Mouse (Mus musculus): ENCODE measurements around the gene Gm3095.
"Not testable (repeated sequence)": the region's sequence is repeated elsewhere in the genome, so short reads cannot be mapped to it uniquely, and the experiment has no call there.

Gm3095 gene

DNA sequence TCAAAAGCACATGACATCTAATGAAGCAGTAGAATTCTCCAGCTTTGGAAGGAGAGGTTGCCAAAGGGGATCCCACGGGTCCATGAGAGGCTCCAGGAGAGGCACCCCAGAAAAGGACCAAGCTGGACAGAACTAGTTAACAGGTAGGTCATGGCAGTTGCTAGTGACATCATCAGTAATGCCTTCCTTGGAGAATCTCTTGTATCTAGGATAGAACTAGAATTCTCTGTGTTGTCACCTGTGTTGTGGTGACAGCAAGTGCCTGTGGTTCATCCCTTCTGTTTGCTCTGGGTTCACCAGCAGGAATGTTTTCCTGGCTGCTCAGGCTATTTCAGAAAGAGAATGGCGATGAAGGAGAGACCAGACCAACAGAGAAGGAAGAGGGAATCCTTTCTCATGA, at the start of gene Gm3095:
TSS of gene Gm3095 (plus strand) at position 301 of the 400 bp plus-strand sequence.
- DNase-seq (ENCODE audit: low spot score), result not testable (repeated sequence)

DNA sequence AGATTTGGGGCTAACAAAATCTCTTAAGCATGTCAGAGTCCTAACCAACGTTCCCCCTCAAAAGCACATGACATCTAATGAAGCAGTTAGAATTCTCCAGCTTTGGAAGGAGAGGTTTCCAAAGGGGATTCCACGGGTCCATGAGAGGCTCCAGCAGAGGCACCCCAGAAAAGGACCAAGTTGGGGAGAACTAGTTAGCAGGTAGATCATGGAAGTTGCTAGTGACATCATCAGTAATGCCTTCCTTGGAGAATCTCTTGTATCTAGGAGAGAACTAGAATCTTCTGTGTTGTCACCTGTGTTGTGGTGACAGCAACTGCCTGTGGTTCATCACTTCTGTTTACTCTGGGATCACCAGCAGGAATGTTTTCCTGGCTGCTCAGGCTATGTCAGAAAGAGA, 31.9 kb upstream of the Gm3095 start, which contains the start of gene Gm3029:
TSS of gene Gm3029 (plus strand) at position 301 of the 400 bp plus-strand sequence.
- not testable (repeated sequence) for DNase-seq (ENCODE audit: low spot score)

DNA sequence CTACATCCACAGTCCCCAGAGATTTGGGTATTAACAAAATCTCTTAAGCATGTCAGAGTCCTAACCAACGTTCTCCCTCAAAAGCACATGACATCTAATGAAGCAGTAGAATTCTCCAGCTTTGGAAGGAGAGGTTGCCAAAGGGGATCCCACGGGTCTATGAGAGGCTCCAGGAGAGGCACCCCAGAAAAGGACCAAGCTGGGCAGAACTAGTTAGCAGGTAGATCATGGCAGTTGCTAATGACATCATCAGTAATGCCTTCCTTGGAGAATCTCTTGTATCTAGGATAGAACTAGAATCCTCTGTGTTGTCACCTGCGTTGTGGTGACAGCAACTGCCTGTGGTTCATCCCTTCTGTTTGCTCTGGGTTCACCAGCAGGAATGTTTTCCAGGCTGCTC, 34.7 kb downstream of the Gm3095 start, which contains the start of gene Gm3099:
TSS of gene Gm3099 (plus strand) at position 301 of the 400 bp plus-strand sequence.
- DNase-seq (ENCODE audit: low spot score), result not testable (repeated sequence)

All from ovary, postnatal 36 days (tissue).